Mouse (Mus musculus) ovary, postnatal 14 days (tissue): ENCODE data around the gene Nxph3.

Experiments used
- DNase-seq: peaks from one replicate; pipeline ENCODE4 v3.0.0; 2022; ENCODE audit warnings: low spot score

Gene Nxph3

GRCm38 (mm10) chr11:95493010-95493409 lies 21.4 kb downstream of the Nxph3 start:
- DNase-seq = no peak

- DNase-seq = no peak
Measured at GRCm38 (mm10) chr11:95492256-95492655, 22.1 kb downstream of the Nxph3 start.

GRCm38 (mm10) chr11:95490104-95490503 lies 24.3 kb downstream of the Nxph3 start:
- DNase-seq = no peak

GRCm38 (mm10) chr11:95487237-95487636 lies 27.1 kb downstream of the Nxph3 start:
- no peak for DNase-seq

GRCm38 (mm10) chr11:95485634-95486033 lies 28.7 kb downstream of the Nxph3 start:
- DNase-seq = no peak

GRCm38 (mm10) chr11:95480662-95481061 lies 33.7 kb downstream of the Nxph3 start:
- DNase-seq = no peak

GRCm38 (mm10) chr11:95479458-95479857 lies 34.9 kb downstream of the Nxph3 start:
- DNase-seq = no peak

GRCm38 (mm10) chr11:95476323-95476722 lies 38.0 kb downstream of the Nxph3 start:
- no peak for DNase-seq

GRCm38 (mm10) chr11:95473456-95473855 lies 40.9 kb downstream of the Nxph3 start:
- no peak for DNase-seq

- no peak for DNase-seq
Measured at GRCm38 (mm10) chr11:95472942-95473341, 41.4 kb downstream of the Nxph3 start.

- DNase-seq = no peak
Measured at GRCm38 (mm10) chr11:95467731-95468130, 46.6 kb downstream of the Nxph3 start.

GRCm38 (mm10) chr11:95462168-95462567 lies 52.2 kb downstream of the Nxph3 start:
- DNase-seq = no peak

- no peak for DNase-seq
Measured at GRCm38 (mm10) chr11:95460872-95461271, 53.5 kb downstream of the Nxph3 start.
